Comparison of ENCODE assay signal across 8 mouse cellular contexts in genomic region chr5:103910156-103910555, GRCm38 (mm10). TPM values are rescaled to one million over a fixed set of nuclear protein-coding genes. Genes with fewer than 3 reads are reported as not detected.
DNase-seq lines count a peak whose midpoint lies in the region; ATAC-seq and TF ChIP-seq lines count a peak whose summit lies in the region.

No protein-coding gene starts in this region.

- no peak for ATAC-seq in lung, postnatal 0 days
- no peak for ATAC-seq in limb, embryonic 15.5 days (ENCODE audit: insufficient number of reproducible peaks, low FRiP score, low TSS enrichment, low read depth)
- no peak for ATAC-seq in stomach, postnatal 0 days (ENCODE audit: low FRiP score, low TSS enrichment)

- TF ChIP-seq EP300 in lung, postnatal 0 days (IDR thresholded peaks at IDR 0.05), result no peak
- no peak for TF ChIP-seq EP300 in stomach, postnatal 0 days (optimal IDR thresholded peaks at IDR 0.05)

- peak overlapping the region; percentile 47 for H3K9ac ChIP-seq in lung, postnatal 0 days (replicated peaks; ENCODE audit: low read depth)
- H3K9ac ChIP-seq in limb, embryonic 15.5 days, result no peak overlapping the region
- peak overlapping the region; percentile 87 for H3K9ac ChIP-seq in stomach, postnatal 0 days (ENCODE audit: low read length)

- H3K36me3 ChIP-seq in lung, postnatal 0 days (ENCODE audit: insufficient read depth, low read length), result no peaks in the 10 kb centered on the region
- no peaks in the 10 kb centered on the region for H3K36me3 ChIP-seq in limb, embryonic 15.5 days
- H3K36me3 ChIP-seq in stomach, postnatal 0 days (ENCODE audit: control insufficient read depth, insufficient read depth, low read length), result no peaks in the 10 kb centered on the region

- DNase-seq in cerebellum, adult 2 months, result peak in 1 of 2 experiments; percentile 25
- DNase-seq in cerebellum, postnatal 36 days, result no peak
- DNase-seq in lung, postnatal 0 days (ENCODE audit: low spot score), result no peak
- DNase-seq in lung, adult 2 months, result no peak
- DNase-seq in stomach, postnatal 0 days (ENCODE audit: low spot score), result no peak
- DNase-seq in MN1 (ENCODE audit: low spot score), result no peak
- DNase-seq in right cerebral cortex, postnatal 14 days, result no peak

- WGBS in cerebellum, adult 2 months, result 23% methylated on average over 8 of the region's 9 CpGs
- 20% methylated on average over 8 of the region's 9 CpGs for WGBS in lung, postnatal 0 days
- 23% methylated on average over 8 of the region's 9 CpGs for WGBS in lung, adult 2 months
- WGBS in limb, embryonic 15.5 days, result 9% methylated on average over 8 of the region's 9 CpGs
- 23% methylated on average over 8 of the region's 9 CpGs for WGBS in stomach, postnatal 0 days

- peak overlapping the region; percentile 91 for H3K4me2 ChIP-seq in lung, postnatal 0 days (replicated peaks; ENCODE audit: low read depth, low read length)
- peak overlapping the region; percentile 74 for H3K4me2 ChIP-seq in limb, embryonic 15.5 days
- peak overlapping the region; percentile 89 for H3K4me2 ChIP-seq in stomach, postnatal 0 days (replicated peaks; ENCODE audit: low read depth)

- TF ChIP-seq CTCF in cerebellum, adult 2 months (IDR thresholded peaks at IDR 0.05; ENCODE audit: borderline replicate concordance, insufficient read depth, low read depth, low read length), result no peak
- TF ChIP-seq CTCF in lung, postnatal 0 days (IDR thresholded peaks at IDR 0.05), result no peak
- TF ChIP-seq CTCF in lung, adult 2 months (IDR thresholded peaks at IDR 0.05; ENCODE audit: insufficient read depth, low read length), result no peak
- no peak for TF ChIP-seq CTCF in stomach, postnatal 0 days (IDR thresholded peaks at IDR 0.05; ENCODE audit: low read depth)

- no peaks in the 10 kb centered on the region for H3K4me1 ChIP-seq in cerebellum, adult 2 months (ENCODE audit: control insufficient read depth, insufficient read depth, low read length)
- H3K4me1 ChIP-seq in lung, postnatal 0 days (ENCODE audit: insufficient read depth, low read depth, low read length), result no peaks in the 10 kb centered on the region
- peaks cover 2% of the 10 kb centered on the region; the same call in 1 of the 2 replicates for H3K4me1 ChIP-seq in lung, adult 2 months (ENCODE audit: control insufficient read depth, insufficient read depth, low read length)
- peaks cover 9% of the 10 kb centered on the region for H3K4me1 ChIP-seq in limb, embryonic 15.5 days
- H3K4me1 ChIP-seq in stomach, postnatal 0 days (replicated peaks; ENCODE audit: control insufficient read depth, insufficient read depth), result no peaks in the 10 kb centered on the region

- no peaks in the 10 kb centered on the region for H3K27me3 ChIP-seq in cerebellum, adult 2 months (ENCODE audit: control insufficient read depth, insufficient read depth, low read length)
- no peaks in the 10 kb centered on the region for H3K27me3 ChIP-seq in lung, postnatal 0 days (replicated peaks; ENCODE audit: insufficient read depth, low read length)
- no peaks in the 10 kb centered on the region for H3K27me3 ChIP-seq in limb, embryonic 15.5 days
- H3K27me3 ChIP-seq in stomach, postnatal 0 days (ENCODE audit: control insufficient read depth, insufficient read depth, low read length), result no peaks in the 10 kb centered on the region

- no peak overlapping the region for H3K27ac ChIP-seq in cerebellum, adult 2 months (ENCODE audit: insufficient read depth, low read length)
- H3K27ac ChIP-seq in lung, postnatal 0 days (ENCODE audit: low read length), result no peak overlapping the region
- no peak overlapping the region for H3K27ac ChIP-seq in limb, embryonic 15.5 days
- H3K27ac ChIP-seq in stomach, postnatal 0 days (replicated peaks), result no peak overlapping the region

- H3K9me3 ChIP-seq in lung, postnatal 0 days (ENCODE audit: low read length), result no peaks in the 10 kb centered on the region
- H3K9me3 ChIP-seq in limb, embryonic 15.5 days, result no peaks in the 10 kb centered on the region
- H3K9me3 ChIP-seq in stomach, postnatal 0 days (ENCODE audit: control insufficient read depth, low read length), result no peaks in the 10 kb centered on the region

- no peak for TF ChIP-seq POLR2A in cerebellum, adult 2 months (IDR thresholded peaks at IDR 0.05; ENCODE audit: borderline replicate concordance, insufficient read depth, low read length)
- TF ChIP-seq POLR2A in lung, adult 2 months (IDR thresholded peaks at IDR 0.05; ENCODE audit: borderline replicate concordance, extremely low read depth, low read depth, low read length), result no peak

- peak overlapping the region; percentile 51 for H3K4me3 ChIP-seq in cerebellum, adult 2 months (replicated peaks; ENCODE audit: insufficient read depth, low read depth, low read length)
- H3K4me3 ChIP-seq in lung, postnatal 0 days (ENCODE audit: low read depth, low read length), result peak overlapping the region; percentile 75
- H3K4me3 ChIP-seq in lung, adult 2 months (replicated peaks; ENCODE audit: extremely low read depth, low read depth, low read length), result no peak overlapping the region
- peak overlapping the region; percentile 89 for H3K4me3 ChIP-seq in limb, embryonic 15.5 days
- peak overlapping the region; percentile 88 for H3K4me3 ChIP-seq in stomach, postnatal 0 days (ENCODE audit: low read depth, low read length)

RNA-seq across cellular contexts. Expression of gene Klhl8, which starts 0.9 kb away (rescaled TPM):
- 29.1 and 29.6 TPM in 2 replicates for polyA plus RNA-seq in cerebellum, adult 2 months (2012; rRNA removed)
- 7.1 and 8.0 TPM in 2 replicates for polyA plus RNA-seq in lung, postnatal 0 days (2015; fragmentation: Nextera tagmentation; extraction: Ambion mirVana)
- 5.0 and 9.0 TPM in 2 replicates for polyA plus RNA-seq in lung, adult 2 months (2012; rRNA removed)
- polyA plus RNA-seq in limb, embryonic 15.5 days (2015; fragmentation: Nextera tagmentation; extraction: Ambion mirVana), result 13.7 and 15.5 TPM in 2 replicates
- polyA plus RNA-seq in stomach, postnatal 0 days (2015; fragmentation: Nextera tagmentation; extraction: Ambion mirVana), result 7.7 and 8.4 TPM in 2 replicates
